Mouse (Mus musculus) testis, adult 2 months (tissue): ENCODE results near the gene Nr1h5. TPM values are rescaled to one million over a fixed set of nuclear protein-coding genes. Genes with fewer than 3 reads are reported as not detected.

ENCODE experiments used
- H3K27ac ChIP-seq: fragments of 200-500 bp; 2 replicates; pipeline ENCODE4 v1.5.1; 2012; ENCODE audit warnings: low read depth, low read length; ENCODE audit not compliant: control insufficient read depth, insufficient read depth
- H3K27me3 ChIP-seq: fragments of 200-500 bp; 2 replicates; pipeline ENCODE4 v1.6.1; 2012; ENCODE audit warnings: mild to moderate bottlenecking, low read length, moderate library complexity; ENCODE audit not compliant: control insufficient read depth, insufficient read depth
- H3K36me3 ChIP-seq: fragments of 200-500 bp; 2 replicates; pipeline ENCODE4 v1.6.1; 2012; ENCODE audit warnings: mild to moderate bottlenecking, low read length; ENCODE audit not compliant: control insufficient read depth, insufficient read depth
- H3K4me1 ChIP-seq: fragments of 200-500 bp; 2 replicates; pipeline ENCODE4 v1.6.1; 2012; ENCODE audit warnings: low read length; ENCODE audit not compliant: control insufficient read depth, insufficient read depth
- H3K4me3 ChIP-seq: fragments of 200-500 bp; 2 replicates; pipeline ENCODE4 v1.5.1; 2012; ENCODE audit warnings: low read depth, mild to moderate bottlenecking, low read length, moderate library complexity, mixed read lengths; ENCODE audit not compliant: control insufficient read depth
- CTCF ChIP-seq: fragments of 200-500 bp; IDR thresholded peaks from 2 replicates; pipeline ENCODE4 v1.5.1; 2012; ENCODE audit warnings: low read depth, mild to moderate bottlenecking, inconsistent platforms, low read length, moderate library complexity; ENCODE audit not compliant: control insufficient read depth, insufficient read depth, insufficient replicate concordance
- POLR2A ChIP-seq: fragments of 200-500 bp; IDR thresholded peaks from 2 replicates; pipeline ENCODE4 v1.6.1; 2012; ENCODE audit warnings: low read depth, mild to moderate bottlenecking, inconsistent platforms, low read length, moderate library complexity; ENCODE audit not compliant: control insufficient read depth
- polyA plus RNA-seq: library from polyadenylated mRNA; depleted of rRNA; stranded (reverse); fragments of >200 nt; gene quantifications from 2 replicates; pipeline ENCODE4 v1.2.3, GENCODE M21; 2012; rRNA removed

The Nr1h5 gene
- polyA plus RNA-seq, 1 experiment = 0.43 TPM

DNA sequence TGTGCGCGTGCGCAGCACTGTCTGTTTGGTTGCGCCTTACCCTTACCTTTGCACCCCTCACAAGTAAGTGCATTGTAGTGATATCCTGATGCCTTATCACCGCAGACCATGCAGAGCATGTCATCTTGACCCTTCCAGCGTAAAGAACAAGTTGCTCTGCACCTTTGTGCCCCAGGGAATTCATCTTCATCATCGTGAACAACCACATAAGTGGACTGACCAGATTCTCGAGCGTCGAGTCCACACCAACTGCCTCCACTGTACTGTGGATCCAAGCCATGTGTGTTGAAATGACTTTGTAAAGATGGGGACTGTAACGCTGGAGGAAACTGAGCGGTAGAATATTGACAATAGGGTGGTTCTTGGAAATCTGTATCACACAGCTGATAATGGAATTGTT, 9.5 kb downstream of the Nr1h5 start:
- Histone ChIP-seq H3K4me3 (no peak overlapping the region), H3K27me3 (no peaks in the 10 kb centered on the region), H3K4me1 (peaks cover 2% of the 10 kb centered on the region; the same call in 1 of the 2 replicates), H3K27ac (no peak overlapping the region), H3K36me3 (no peaks in the 10 kb centered on the region)
- TF ChIP-seq CTCF = no peak
- no peak for TF ChIP-seq POLR2A

- no peak for TF ChIP-seq POLR2A
- no peak for TF ChIP-seq CTCF
Measured at GRCm38 (mm10) chr3:102946861-102947260, 17.1 kb downstream of the Nr1h5 start.

GRCm38 (mm10) chr3:102946312-102946711, 17.6 kb downstream of the Nr1h5 start:
- no peaks in the 10 kb centered on the region for H3K36me3 ChIP-seq
- H3K27me3 ChIP-seq = no peaks in the 10 kb centered on the region
- no peak overlapping the region for H3K4me3 ChIP-seq
- TF ChIP-seq CTCF = no peak
- TF ChIP-seq POLR2A = no peak
- H3K27ac ChIP-seq = no peak overlapping the region
- no peaks in the 10 kb centered on the region for H3K4me1 ChIP-seq

More at GRCm38 (mm10) chr3:102946861-102947260, 17.1 kb downstream of the Nr1h5 start:
- H3K27me3 ChIP-seq = no peaks in the 10 kb centered on the region
- no peaks in the 10 kb centered on the region for H3K36me3 ChIP-seq
- H3K4me1 ChIP-seq = no peaks in the 10 kb centered on the region
- H3K27ac ChIP-seq = no peak overlapping the region
- H3K4me3 ChIP-seq = no peak overlapping the region

DNA sequence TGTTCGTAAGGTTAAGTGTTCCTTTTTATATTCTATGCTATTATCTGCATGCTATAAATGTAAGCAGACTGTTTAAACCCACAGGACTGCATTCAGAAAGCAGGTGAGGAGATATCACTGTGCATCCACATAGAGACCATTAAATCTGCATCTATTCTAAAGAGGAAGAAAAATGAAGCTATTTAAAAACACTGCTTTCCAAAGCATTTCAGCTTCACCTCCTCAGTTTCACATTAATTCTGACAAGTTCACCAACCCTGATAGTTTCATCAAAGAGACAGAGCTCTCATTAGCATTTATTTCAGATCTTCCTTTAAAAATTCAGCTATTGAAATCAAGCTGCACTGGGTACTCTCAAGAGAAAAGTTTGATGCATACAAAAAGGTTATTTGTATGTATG, 25.8 kb downstream of the Nr1h5 start:
- no peak overlapping the region for H3K4me3 ChIP-seq

DNA sequence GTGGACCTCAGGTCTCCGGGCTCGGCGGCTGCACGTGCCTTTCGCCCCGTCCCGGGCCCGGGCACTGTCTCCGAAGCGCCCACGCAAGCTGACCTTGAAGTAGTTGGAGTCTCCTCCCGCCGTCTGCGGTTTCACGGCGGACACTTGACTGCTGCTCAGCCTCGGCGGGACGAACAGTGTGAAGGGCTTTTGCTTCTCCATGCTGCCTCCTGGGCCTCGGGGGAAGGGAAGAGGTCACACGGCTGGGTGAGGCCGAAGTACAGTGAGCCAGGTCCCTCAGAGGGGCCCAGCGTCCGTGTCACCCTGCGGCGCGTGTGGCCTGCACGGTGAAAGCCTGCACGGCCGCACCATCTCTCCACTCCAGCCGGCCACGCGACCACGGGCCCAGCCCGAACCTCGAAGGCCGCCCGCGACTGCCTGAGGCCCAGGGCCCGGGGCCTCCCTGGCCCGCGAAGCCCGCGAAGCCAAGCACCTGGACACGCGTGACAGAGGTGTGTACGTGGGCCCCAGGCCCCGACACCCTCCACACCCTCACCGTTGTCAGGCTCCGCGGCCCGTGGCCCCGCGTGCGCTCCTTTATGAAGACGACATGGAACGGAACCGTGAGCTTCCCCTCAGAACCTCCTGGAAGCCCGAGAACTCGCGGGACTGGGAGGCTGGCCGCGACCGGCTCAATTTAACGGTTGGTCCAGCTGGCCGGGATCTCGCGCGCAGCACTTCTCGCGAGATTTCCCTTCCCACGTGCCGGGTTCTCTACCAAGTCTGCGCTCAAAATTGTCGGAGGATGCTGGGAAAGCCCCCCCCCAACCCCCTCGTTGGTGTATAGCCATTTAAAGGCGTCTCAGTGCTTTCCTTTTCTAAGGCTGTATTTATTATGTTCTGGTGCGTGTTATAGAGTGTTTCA, 28.2 kb downstream of the Nr1h5 start, which contains the start of gene Sycp1:
Gene Sycp1, minus strand, starts transcription at position 650 of the 904 bp plus-strand sequence.
- peak within 1 kb of the TSS; percentile 96 for H3K27ac ChIP-seq
- no peaks in the 10 kb centered on the region for H3K27me3 ChIP-seq
- TF ChIP-seq POLR2A (peak; percentile 89), CTCF (no peak)
- H3K4me3 ChIP-seq = peak within 1 kb of the TSS; percentile 88
- no peaks in the 10 kb centered on the region for H3K36me3 ChIP-seq
- peaks cover 3% of the 10 kb centered on the region for H3K4me1 ChIP-seq

More for the DNA sequence above, 25.8 kb downstream of the Nr1h5 start:
- no peak for TF ChIP-seq CTCF
- no peak for TF ChIP-seq POLR2A
- Histone ChIP-seq H3K27ac (no peak overlapping the region), H3K36me3 (no peaks in the 10 kb centered on the region), H3K4me1 (peaks cover 3% of the 10 kb centered on the region), H3K27me3 (no peaks in the 10 kb centered on the region)

GRCm38 (mm10) chr3:102899136-102899535, 64.8 kb downstream of the Nr1h5 start:
- Histone ChIP-seq H3K36me3 (no peaks in the 10 kb centered on the region; the same call in 1 of the 2 replicates), H3K27me3 (no peaks in the 10 kb centered on the region), H3K4me1 (no peaks in the 10 kb centered on the region), H3K4me3 (no peak overlapping the region), H3K27ac (no peak overlapping the region)
- TF ChIP-seq CTCF (no peak), POLR2A (no peak)

Other genes starting within 250 kb of the Nr1h5 start
- 0.96 and 0.98 TPM in 2 replicates for gene Tspan2, start 229.6 kb downstream of the Nr1h5 start, polyA plus RNA-seq
- 3.8 and 4.5 TPM in 2 replicates for gene Tshb, start 181.4 kb downstream of the Nr1h5 start, polyA plus RNA-seq
- gene Sycp1, start 28.0 kb downstream of the Nr1h5 start, polyA plus RNA-seq = 28.9 and 33.5 TPM in 2 replicates
- gene Sike1, start 31.6 kb upstream of the Nr1h5 start, polyA plus RNA-seq = 10.2 and 16.3 TPM in 2 replicates
- gene Csde1, start 56.3 kb upstream of the Nr1h5 start, polyA plus RNA-seq = 86.3 and 110 TPM in 2 replicates
- gene Nras, start 94.2 kb upstream of the Nr1h5 start, polyA plus RNA-seq = 60.9 and 72.3 TPM in 2 replicates
- 1.3 and 1.5 TPM in 2 replicates for gene Ampd1, start 109.9 kb upstream of the Nr1h5 start, polyA plus RNA-seq
- gene Dennd2c, start 138.5 kb upstream of the Nr1h5 start, polyA plus RNA-seq = 0.88 and 1.1 TPM in 2 replicates
- gene Bcas2, start 207.5 kb upstream of the Nr1h5 start, polyA plus RNA-seq = 72.6 and 82.1 TPM in 2 replicates